ENCODE assay signal across 10 mouse cellular contexts in genomic region chr6:119521931-119522391, GRCm38 (mm10). TPM values are rescaled to one million over a fixed set of nuclear protein-coding genes. Genes with fewer than 3 reads are reported as not detected.
DNase-seq lines count a peak whose midpoint lies in the region; ATAC-seq and TF ChIP-seq lines count a peak whose summit lies in the region.
"Had no signal": no experiment of that assay in that cellular context is flagged by ENCODE, and none has a peak within 500 bp of the region (broad histone marks: within the 10 kb centered on the region; RNA-seq: fewer than 3 reads in every experiment).

No protein-coding gene starts in this region.

- H3K4me3 ChIP-seq in midbrain, embryonic 10.5 days, result no peak overlapping the region
- H3K4me3 ChIP-seq in midbrain, embryonic 16.5 days (ENCODE audit: low read depth, low read length), result no peak overlapping the region
- no peak overlapping the region for H3K4me3 ChIP-seq in forebrain, embryonic 10.5 days
- H3K4me3 ChIP-seq in lung, postnatal 0 days (ENCODE audit: low read depth, low read length), result no peak overlapping the region
- H3K4me3 ChIP-seq: limb, embryonic 12.5 days had no signal

- 50% methylated on average over 3 of the region's 3 CpGs for whole genome bisulfite sequencing in midbrain, embryonic 10.5 days
- WGBS in midbrain, embryonic 16.5 days, result 45% methylated on average over 3 of the region's 3 CpGs
- 51% methylated on average over 3 of the region's 3 CpGs for WGBS in forebrain, embryonic 10.5 days
- WGBS in lung, postnatal 0 days, result 22% methylated on average over 3 of the region's 3 CpGs

- H3K27me3 ChIP-seq in midbrain, embryonic 10.5 days (ENCODE audit: low read depth, poor library complexity, severe bottlenecking), result no peaks in the 10 kb centered on the region
- H3K27me3 ChIP-seq in midbrain, embryonic 16.5 days (ENCODE audit: control insufficient read depth, insufficient read depth, low read depth, low read length), result no peaks in the 10 kb centered on the region
- H3K27me3 ChIP-seq in forebrain, embryonic 10.5 days (ENCODE audit: poor library complexity, severe bottlenecking), result no peaks in the 10 kb centered on the region
- no peaks in the 10 kb centered on the region for H3K27me3 ChIP-seq in lung, postnatal 0 days (replicated peaks; ENCODE audit: insufficient read depth, low read length)
- H3K27me3 ChIP-seq: limb, embryonic 12.5 days had no signal

- intact Hi-C loops in heart, postnatal 36 days (cut with DNase I), result no loop called here

- no peaks in the 10 kb centered on the region for H3K9me3 ChIP-seq in midbrain, embryonic 10.5 days (replicated peaks)
- H3K9me3 ChIP-seq in midbrain, embryonic 16.5 days (replicated peaks; ENCODE audit: control insufficient read depth, low read length, poor library complexity, severe bottlenecking), result no peaks in the 10 kb centered on the region; the same call in 1 of the 2 replicates
- H3K9me3 ChIP-seq in forebrain, embryonic 10.5 days, result peaks cover 3% of the 10 kb centered on the region; the same call in 1 of the 2 replicates
- H3K9me3 ChIP-seq in lung, postnatal 0 days (ENCODE audit: low read length), result no peaks in the 10 kb centered on the region
- H3K9me3 ChIP-seq: limb, embryonic 12.5 days had no signal

- no peak for DNase-seq in midbrain, embryonic 10.5 days (ENCODE audit: low spot score)
- no peak for DNase-seq in forebrain, embryonic 10.5 days (ENCODE audit: extremely low spot score, low spot score)
- DNase-seq in thymus, postnatal 4 days, result peak; percentile 57
- no peak for DNase-seq in heart, postnatal 36 days
- no peak for DNase-seq in lung, postnatal 0 days (ENCODE audit: low spot score)
- DNase-seq: kidney, adult 9 months; midbrain, embryonic 14.5 days had no signal

- no peak for ATAC-seq in midbrain, embryonic 16.5 days
- peak; percentile 65 for ATAC-seq in megakaryocyte progenitor cell, adult 5-6 weeks (replicated peaks; ENCODE audit: poor library complexity)
- no peak for ATAC-seq in lung, postnatal 0 days

- no peaks in the 10 kb centered on the region; the same call in 1 of the 2 replicates for H3K36me3 ChIP-seq in midbrain, embryonic 10.5 days
- H3K36me3 ChIP-seq in midbrain, embryonic 16.5 days (ENCODE audit: control insufficient read depth, insufficient read depth, low read length), result no peaks in the 10 kb centered on the region
- H3K36me3 ChIP-seq in forebrain, embryonic 10.5 days (replicated peaks), result peaks cover 10% of the 10 kb centered on the region
- H3K36me3 ChIP-seq in lung, postnatal 0 days (ENCODE audit: insufficient read depth, low read length), result no peaks in the 10 kb centered on the region
- H3K36me3 ChIP-seq: limb, embryonic 12.5 days had no signal

- no peak overlapping the region for H3K9ac ChIP-seq in midbrain, embryonic 16.5 days (ENCODE audit: low read depth, low read length)
- H3K9ac ChIP-seq in lung, postnatal 0 days (replicated peaks; ENCODE audit: low read depth), result no peak overlapping the region
- H3K9ac ChIP-seq: limb, embryonic 12.5 days had no signal

- no peak for TF ChIP-seq CTCF in lung, postnatal 0 days (IDR thresholded peaks at IDR 0.05)

- no peak for TF ChIP-seq EP300 in lung, postnatal 0 days (IDR thresholded peaks at IDR 0.05)

- H3K4me1 ChIP-seq in midbrain, embryonic 10.5 days, result peaks cover 62% of the 10 kb centered on the region
- no peaks in the 10 kb centered on the region for H3K4me1 ChIP-seq in midbrain, embryonic 16.5 days (ENCODE audit: control insufficient read depth, insufficient read depth, low read length)
- peaks cover 58% of the 10 kb centered on the region for H3K4me1 ChIP-seq in forebrain, embryonic 10.5 days
- H3K4me1 ChIP-seq in lung, postnatal 0 days (ENCODE audit: insufficient read depth, low read depth, low read length), result no peaks in the 10 kb centered on the region

- H3K27ac ChIP-seq in midbrain, embryonic 10.5 days (replicated peaks), result peak overlapping the region; percentile 57
- H3K27ac ChIP-seq in midbrain, embryonic 16.5 days (ENCODE audit: low read length), result no peak overlapping the region
- H3K27ac ChIP-seq in forebrain, embryonic 10.5 days, result peak overlapping the region; percentile 48
- no peak overlapping the region for H3K27ac ChIP-seq in lung, postnatal 0 days (ENCODE audit: low read length)
- H3K27ac ChIP-seq: limb, embryonic 12.5 days had no signal

- H3K4me2 ChIP-seq in midbrain, embryonic 16.5 days (ENCODE audit: low read length), result no peak overlapping the region
- no peak overlapping the region for H3K4me2 ChIP-seq in lung, postnatal 0 days (replicated peaks; ENCODE audit: low read depth, low read length)
- H3K4me2 ChIP-seq: limb, embryonic 12.5 days had no signal

RNA-seq across cellular contexts. Expression of gene Wnt5b, which starts 22.2 kb away (rescaled TPM):
- polyA plus RNA-seq in midbrain, embryonic 10.5 days (2016; fragmentation: Nextera tagmentation; extraction: Ambion mirVana), result 15.3 and 19.0 TPM in 2 replicates
- polyA plus RNA-seq in midbrain, embryonic 16.5 days (2015; fragmentation: Nextera tagmentation; extraction: Ambion mirVana), result 0.70 and 1.6 TPM in 2 replicates
- polyA plus RNA-seq in forebrain, embryonic 10.5 days (2016; fragmentation: Nextera tagmentation; extraction: Ambion mirVana), result 19.3 and 23.9 TPM in 2 replicates
- 0.29 TPM in 1 of 2 replicates, not detected in the other for total RNA-seq in megakaryocyte progenitor cell, adult 5-6 weeks (2015)
- total RNA-seq in megakaryocyte progenitor cell, adult 5-6 weeks (2017), result not detected in 2 replicates
- total RNA-seq in heart, postnatal 36 days (2021), result 1 to 10 TPM; 2.3 to 5.3 TPM
- 4.8 and 6.6 TPM in 2 replicates for polyA plus RNA-seq in lung, postnatal 0 days (2015; fragmentation: Nextera tagmentation; extraction: Ambion mirVana)

RNA-seq across cellular contexts. Expression of gene Fbxl14, which starts 42.5 kb away (rescaled TPM):
- polyA plus RNA-seq in midbrain, embryonic 10.5 days (2016; fragmentation: Nextera tagmentation; extraction: Ambion mirVana), result 2.9 and 3.4 TPM in 2 replicates
- polyA plus RNA-seq in midbrain, embryonic 16.5 days (2015; fragmentation: Nextera tagmentation; extraction: Ambion mirVana), result 2.0 and 2.5 TPM in 2 replicates
- polyA plus RNA-seq in forebrain, embryonic 10.5 days (2016; fragmentation: Nextera tagmentation; extraction: Ambion mirVana), result 3.5 and 3.6 TPM in 2 replicates
- total RNA-seq in megakaryocyte progenitor cell, adult 5-6 weeks (2015), result 45.5 and 47.0 TPM in 2 replicates
- total RNA-seq in megakaryocyte progenitor cell, adult 5-6 weeks (2017), result 43.8 and 47.6 TPM in 2 replicates
- 10 to 100 TPM; 14.1 to 16.5 TPM for total RNA-seq in heart, postnatal 36 days (2021)
- polyA plus RNA-seq in lung, postnatal 0 days (2015; fragmentation: Nextera tagmentation; extraction: Ambion mirVana), result 3.9 and 4.5 TPM in 2 replicates

Comparison
In these comparisons a context has a peak if more than half of its experiments do, and no peak if none do; other contexts are left out.
1. H3K27ac ChIP-seq: peak in midbrain, embryonic 10.5 days (single experiment) and forebrain, embryonic 10.5 days (single experiment); none in midbrain, embryonic 16.5 days (single experiment) and lung, postnatal 0 days (single experiment).